Mouse (Mus musculus) stomach, postnatal 0 days (tissue): ENCODE measurements around the gene Bank1. TPM values are rescaled to one million over a fixed set of nuclear protein-coding genes. Genes with fewer than 3 reads are reported as not detected.

Source experiments
- ATAC-seq: fragments of 200-750 bp; cut with Nextera tagmentation; 2 replicates; pipeline ENCODE4 v1.8.0; 2017; ENCODE audit not compliant: low FRiP score, low TSS enrichment
- DNase-seq: peaks from one replicate; pipeline ENCODE4 v3.0.0-alpha.2; 2016; ENCODE audit warnings: low spot score
- H3K27ac ChIP-seq: fragments of 300-500 bp; sonication (generic); replicated peaks from 2 replicates; pipeline ENCODE4 v1.5.1; 2014; ENCODE audit warnings: mild to moderate bottlenecking, control low read depth
- H3K27me3 ChIP-seq: fragments of 300-500 bp; sonication (generic); 2 replicates; pipeline ENCODE4 v1.6.1; 2014; ENCODE audit warnings: low read length; ENCODE audit not compliant: control insufficient read depth, insufficient read depth
- H3K36me3 ChIP-seq: fragments of 300-500 bp; sonication (generic); 2 replicates; pipeline ENCODE4 v1.6.1; 2014; ENCODE audit warnings: low read length, mixed read lengths; ENCODE audit not compliant: control insufficient read depth, insufficient read depth
- H3K4me1 ChIP-seq: fragments of 300-500 bp; sonication (generic); replicated peaks from 2 replicates; pipeline ENCODE4 v1.6.1; 2014; ENCODE audit warnings: antibody characterized with exemption; ENCODE audit not compliant: control insufficient read depth, insufficient read depth
- H3K4me2 ChIP-seq: fragments of 300-500 bp; sonication (generic); replicated peaks from 2 replicates; pipeline ENCODE4 v1.6.1; 2014; ENCODE audit warnings: low read depth, mild to moderate bottlenecking, control low read depth, moderate library complexity
- H3K4me3 ChIP-seq: fragments of 300-500 bp; sonication (generic); 2 replicates; pipeline ENCODE4 v1.5.1; 2014; ENCODE audit warnings: low read depth, low read length, control low read depth
- H3K9ac ChIP-seq: fragments of 300-500 bp; sonication (generic); 2 replicates; pipeline ENCODE4 v1.6.1; 2014; ENCODE audit warnings: mild to moderate bottlenecking, low read length, control low read depth, mixed read lengths
- H3K9me3 ChIP-seq: fragments of 300-500 bp; sonication (generic); 2 replicates; pipeline ENCODE4 v1.6.1; 2016; ENCODE audit warnings: low read length; ENCODE audit not compliant: control insufficient read depth
- CTCF ChIP-seq: IDR thresholded peaks from 2 replicates; pipeline ENCODE4 v1.5.1; 2016; ENCODE audit warnings: antibody characterized with exemption, low read depth, mild to moderate bottlenecking, moderate library complexity
- EP300 ChIP-seq: optimal IDR thresholded peaks from 2 replicates; pipeline ENCODE3; 2016; ENCODE audit warnings: antibody characterized with exemption
- WGBS: fragments of 180-500 bp; shearing (Covaris S2); extraction: QIAGEN DNeasy Blood & Tissue Kit; methylation state at CpG from one replicate; pipeline ENCODE4 v1.1.7; 2014; 5-methylcytosine and 5-hydroxymethylcytosine counted together
- polyA plus RNA-seq: library from polyadenylated mRNA; unstranded; fragments of >200 nt; fragmentation: Nextera tagmentation; extraction: Ambion mirVana; gene quantifications from 2 replicates; pipeline ENCODE4 v1.2.1, GENCODE M21; 2015

Gene Bank1
- polyA plus RNA-seq: 0.93 and 1.4 TPM in 2 replicates

DNA sequence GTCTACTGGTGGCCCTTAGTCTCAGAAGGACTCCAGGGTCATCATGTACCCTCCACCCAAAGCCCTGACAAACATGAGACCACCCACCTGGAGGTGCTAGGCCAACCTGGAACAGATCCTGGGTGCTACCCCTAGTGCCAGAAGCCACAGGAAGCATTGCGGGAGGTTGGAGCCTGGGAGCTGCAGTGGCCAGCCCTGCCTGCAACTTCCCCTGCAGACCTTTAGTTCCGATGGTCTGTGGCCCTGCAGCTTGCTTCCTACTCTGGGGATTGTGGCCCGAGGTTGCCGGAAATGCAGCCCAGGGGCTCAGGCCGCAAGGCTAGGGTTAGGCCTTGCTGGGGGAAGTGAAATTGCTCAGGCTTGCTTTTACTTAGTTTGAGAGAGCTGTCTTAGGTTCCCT is at the start of gene Bank1:
TSS of gene Bank1 (minus strand) at position 284 of the 400 bp plus-strand sequence.
- Histone ChIP-seq H3K4me2 (no peak within 1 kb of the TSS), H3K4me3 (no peak within 1 kb of the TSS), H3K27me3 (no peaks in the 10 kb centered on the region), H3K27ac (no peak within 1 kb of the TSS), H3K4me1 (no peaks in the 10 kb centered on the region), H3K36me3 (no peaks in the 10 kb centered on the region), H3K9me3 (no peaks in the 10 kb centered on the region), H3K9ac (no peak within 1 kb of the TSS)
- WGBS: 75% methylated on average over 5 of the region's 5 CpGs
- TF ChIP-seq CTCF (no peak), EP300 (no peak)
- no peak for ATAC-seq
- no peak for DNase-seq

DNA sequence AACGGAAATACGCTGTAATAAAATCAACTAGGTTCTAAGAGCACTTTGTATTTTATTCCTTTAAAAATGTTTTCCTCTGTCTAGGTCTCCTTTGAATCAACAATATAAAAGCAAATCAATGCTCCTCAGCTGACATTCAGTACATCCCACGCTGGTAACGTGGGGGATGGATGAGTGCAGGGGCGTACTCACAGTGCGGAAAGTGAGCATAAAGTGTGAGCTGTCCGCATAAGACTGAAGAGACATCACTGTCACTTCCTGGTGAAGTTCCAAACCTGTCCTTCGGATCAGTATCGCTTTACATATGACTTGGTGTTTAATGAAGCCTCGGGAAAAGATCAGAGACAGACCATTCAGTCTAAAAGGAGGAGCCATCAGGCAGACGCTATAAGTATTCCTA is 44.0 kb upstream of the Bank1 start:
- H3K4me3 ChIP-seq: no peak overlapping the region
- TF ChIP-seq EP300: no peak
- DNase-seq: no peak
- H3K4me2 ChIP-seq: no peak overlapping the region
- H3K9me3 ChIP-seq: no peaks in the 10 kb centered on the region
- no peak for ATAC-seq
- WGBS: 74% methylated on average over 11 of the region's 11 CpGs
- no peaks in the 10 kb centered on the region for H3K36me3 ChIP-seq
- no peaks in the 10 kb centered on the region for H3K4me1 ChIP-seq
- no peaks in the 10 kb centered on the region for H3K27me3 ChIP-seq
- H3K9ac ChIP-seq: no peak overlapping the region
- no peak overlapping the region for H3K27ac ChIP-seq

GRCm38 (mm10) chr3:136369466-136369865 is 43.6 kb upstream of the Bank1 start:
- H3K4me3 ChIP-seq: no peak overlapping the region
- no peak overlapping the region for H3K9ac ChIP-seq
- no peak overlapping the region for H3K27ac ChIP-seq
- H3K4me2 ChIP-seq: no peak overlapping the region
- WGBS: 84% methylated on average over 9 of the region's 9 CpGs
- H3K9me3 ChIP-seq: no peaks in the 10 kb centered on the region
- DNase-seq (no peak), ATAC-seq (no peak)
- H3K4me1 ChIP-seq: no peaks in the 10 kb centered on the region
- H3K27me3 ChIP-seq: no peaks in the 10 kb centered on the region
- TF ChIP-seq EP300 (no peak), CTCF (no peak)
- no peaks in the 10 kb centered on the region for H3K36me3 ChIP-seq

GRCm38 (mm10) chr3:136368505-136368999 is 42.7 kb upstream of the Bank1 start:
- Histone ChIP-seq H3K9ac (no peak overlapping the region), H3K36me3 (no peaks in the 10 kb centered on the region), H3K4me2 (no peak overlapping the region), H3K27ac (no peak overlapping the region), H3K4me1 (no peaks in the 10 kb centered on the region), H3K4me3 (no peak overlapping the region), H3K9me3 (no peaks in the 10 kb centered on the region), H3K27me3 (no peaks in the 10 kb centered on the region)
- no peak for DNase-seq
- no peak for ATAC-seq
- TF ChIP-seq CTCF: no peak
- TF ChIP-seq EP300: no peak
- 69% methylated on average over 4 of the region's 4 CpGs for WGBS

- Histone ChIP-seq H3K4me1 (no peaks in the 10 kb centered on the region), H3K27ac (no peak overlapping the region), H3K4me3 (no peak overlapping the region), H3K36me3 (no peaks in the 10 kb centered on the region), H3K27me3 (no peaks in the 10 kb centered on the region), H3K9ac (no peak overlapping the region), H3K9me3 (no peaks in the 10 kb centered on the region), H3K4me2 (no peak overlapping the region)
- no peak for TF ChIP-seq CTCF
- TF ChIP-seq EP300: no peak
- DNase-seq (no peak), ATAC-seq (no peak)
- 71% methylated on average over 7 of the region's 7 CpGs for WGBS
These were observed 23.8 kb upstream of the Bank1 start for GRCm38 (mm10) chr3:136349690-136350089.

- Histone ChIP-seq H3K9ac (no peak overlapping the region), H3K4me3 (no peak overlapping the region), H3K4me1 (no peaks in the 10 kb centered on the region), H3K27ac (no peak overlapping the region), H3K4me2 (no peak overlapping the region), H3K9me3 (no peaks in the 10 kb centered on the region), H3K36me3 (no peaks in the 10 kb centered on the region), H3K27me3 (no peaks in the 10 kb centered on the region)
- DNase-seq (no peak), ATAC-seq (no peak)
- WGBS: 83% methylated on average over 1 of the region's 1 CpGs
- no peak for TF ChIP-seq EP300
- no peak for TF ChIP-seq CTCF
These were observed 22.7 kb upstream of the Bank1 start for GRCm38 (mm10) chr3:136348611-136349010.
